Comparison of ENCODE assay signal across 8 mouse cellular contexts in genomic region chr9:56891517-56892011, GRCm38 (mm10). TPM values are rescaled to one million over a fixed set of nuclear protein-coding genes. Genes with fewer than 3 reads are reported as not detected.
DNase-seq lines count a peak whose midpoint lies in the region; ATAC-seq and TF ChIP-seq lines count a peak whose summit lies in the region.

No protein-coding gene starts in this region.

- TF ChIP-seq POLR2A in limb, embryonic 14.5 days (IDR thresholded peaks at IDR 0.05; ENCODE audit: borderline replicate concordance, extremely low read depth, insufficient read depth, insufficient read length), result no peak

- WGBS in heart, embryonic 10.5 days, result 32% methylated on average over 12 of the region's 12 CpGs
- 29% methylated on average over 12 of the region's 12 CpGs for WGBS in limb, embryonic 14.5 days
- 27% methylated on average over 12 of the region's 12 CpGs for WGBS in midbrain, embryonic 15.5 days
- WGBS in stomach, embryonic 15.5 days, result 32% methylated on average over 12 of the region's 12 CpGs

- peak overlapping the region; percentile 16; the same call in 1 of the 2 replicates for H3K4me3 ChIP-seq in heart, embryonic 10.5 days
- H3K4me3 ChIP-seq in limb, embryonic 14.5 days (replicated peaks; ENCODE audit: low read length), result no peak overlapping the region
- peak overlapping the region; percentile 17 for H3K4me3 ChIP-seq in midbrain, embryonic 15.5 days
- H3K4me3 ChIP-seq in stomach, embryonic 15.5 days (replicated peaks), result no peak overlapping the region

- no peak overlapping the region for H3K4me2 ChIP-seq in limb, embryonic 14.5 days (replicated peaks; ENCODE audit: low read depth, low read length, severe bottlenecking)
- H3K4me2 ChIP-seq in midbrain, embryonic 15.5 days, result peak overlapping the region; percentile 49
- H3K4me2 ChIP-seq in stomach, embryonic 15.5 days, result peak overlapping the region; percentile 29; the same call in 1 of the 2 replicates

- peaks cover 32% of the 10 kb centered on the region for H3K27me3 ChIP-seq in heart, embryonic 10.5 days (ENCODE audit: insufficient read depth, poor library complexity, severe bottlenecking)
- H3K27me3 ChIP-seq in limb, embryonic 14.5 days (ENCODE audit: control insufficient read depth, insufficient read depth, low read length), result no peaks in the 10 kb centered on the region
- peaks cover 9% of the 10 kb centered on the region for H3K27me3 ChIP-seq in midbrain, embryonic 15.5 days (replicated peaks)
- H3K27me3 ChIP-seq in stomach, embryonic 15.5 days (replicated peaks), result no peaks in the 10 kb centered on the region

- peak; percentile 88 for DNase-seq in 3T3-L1 (ENCODE audit: low read depth, low spot score)
- DNase-seq in adrenal gland, adult 2 months, result peak; percentile 80
- DNase-seq in embryo, embryonic 9.5 days (ENCODE audit: extremely low spot score), result peak; percentile 82
- peak; percentile 86 for DNase-seq in heart, embryonic 10.5 days (ENCODE audit: low spot score)
- peak; percentile 82 for DNase-seq in kidney, adult 9 months
- DNase-seq in limb, embryonic 14.5 days (ENCODE audit: low spot score), result peak; percentile 91

- no peak overlapping the region for H3K27ac ChIP-seq in heart, embryonic 10.5 days
- no peak overlapping the region for H3K27ac ChIP-seq in limb, embryonic 14.5 days (replicated peaks; ENCODE audit: low read depth, low read length)
- no peak overlapping the region for H3K27ac ChIP-seq in midbrain, embryonic 15.5 days
- no peak overlapping the region for H3K27ac ChIP-seq in stomach, embryonic 15.5 days

- peaks cover 67% of the 10 kb centered on the region for H3K36me3 ChIP-seq in heart, embryonic 10.5 days
- H3K36me3 ChIP-seq in limb, embryonic 14.5 days (ENCODE audit: control insufficient read depth, insufficient read depth, low read length), result peaks cover 72% of the 10 kb centered on the region
- H3K36me3 ChIP-seq in midbrain, embryonic 15.5 days (replicated peaks), result no peaks in the 10 kb centered on the region
- peaks cover 10% of the 10 kb centered on the region; the same call in 1 of the 2 replicates for H3K36me3 ChIP-seq in stomach, embryonic 15.5 days

- H3K9me3 ChIP-seq in heart, embryonic 10.5 days, result no peaks in the 10 kb centered on the region
- H3K9me3 ChIP-seq in limb, embryonic 14.5 days (ENCODE audit: control insufficient read depth, low read length), result no peaks in the 10 kb centered on the region
- H3K9me3 ChIP-seq in midbrain, embryonic 15.5 days, result no peaks in the 10 kb centered on the region
- H3K9me3 ChIP-seq in stomach, embryonic 15.5 days, result no peaks in the 10 kb centered on the region

- peak; percentile 77 for ATAC-seq in limb, embryonic 14.5 days (ENCODE audit: low FRiP score, low read depth)
- ATAC-seq in midbrain, embryonic 15.5 days (replicated peaks), result peak; percentile 64
- ATAC-seq in stomach, embryonic 15.5 days (ENCODE audit: insufficient read depth, low FRiP score, low read depth), result peak; percentile 48; the same call in 1 of the 2 replicates

- H3K9ac ChIP-seq in limb, embryonic 14.5 days (ENCODE audit: low read depth, low read length, severe bottlenecking), result no peak overlapping the region
- peak overlapping the region; percentile 35 for H3K9ac ChIP-seq in midbrain, embryonic 15.5 days
- no peak overlapping the region for H3K9ac ChIP-seq in stomach, embryonic 15.5 days

- peaks cover 43% of the 10 kb centered on the region for H3K4me1 ChIP-seq in heart, embryonic 10.5 days
- H3K4me1 ChIP-seq in limb, embryonic 14.5 days (ENCODE audit: control insufficient read depth, insufficient read depth, low read length), result peaks cover 2% of the 10 kb centered on the region; the same call in 1 of the 2 replicates
- H3K4me1 ChIP-seq in midbrain, embryonic 15.5 days, result peaks cover 13% of the 10 kb centered on the region
- H3K4me1 ChIP-seq in stomach, embryonic 15.5 days, result peaks cover 10% of the 10 kb centered on the region

RNA-seq across cellular contexts. Expression of gene Cspg4, which starts 26.7 kb away (rescaled TPM):
- total RNA-seq in adrenal gland, adult 2 months (2021), result 10 to 100 TPM in 1 of 2 experiments, 1 to 10 TPM in 1; 7.8 to 11.8 TPM
- polyA plus RNA-seq in adrenal gland, adult 2 months (2012; rRNA removed), result 17.9 and 19.0 TPM in 2 replicates
- 22.5 and 39.4 TPM in 2 replicates for polyA plus RNA-seq in heart, embryonic 10.5 days (2016; fragmentation: Nextera tagmentation; extraction: Ambion mirVana)
- 59.9 and 80.6 TPM in 2 replicates for polyA plus RNA-seq in limb, embryonic 14.5 days (2012; rRNA removed)
- polyA plus RNA-seq in limb, embryonic 14.5 days (2014; fragmentation: Nextera tagmentation; extraction: Ambion mirVana), result 47.1 and 49.2 TPM in 2 replicates
- polyA plus RNA-seq in midbrain, embryonic 15.5 days (2015; fragmentation: Nextera tagmentation; extraction: Ambion mirVana), result 7.6 and 8.2 TPM in 2 replicates
- 18.9 and 21.1 TPM in 2 replicates for polyA plus RNA-seq in stomach, embryonic 15.5 days (2015; fragmentation: Nextera tagmentation; extraction: Ambion mirVana)

RNA-seq across cellular contexts. Expression of gene Odf3l1, which starts 27.1 kb away (rescaled TPM):
- total RNA-seq in adrenal gland, adult 2 months (2021), result 1 to 10 TPM; 1.5 to 1.7 TPM
- polyA plus RNA-seq in adrenal gland, adult 2 months (2012; rRNA removed), result 7.4 and 7.6 TPM in 2 replicates
- polyA plus RNA-seq in heart, embryonic 10.5 days (2016; fragmentation: Nextera tagmentation; extraction: Ambion mirVana), result 0.64 and 1.4 TPM in 2 replicates
- 2.6 and 2.9 TPM in 2 replicates for polyA plus RNA-seq in limb, embryonic 14.5 days (2012; rRNA removed)
- polyA plus RNA-seq in limb, embryonic 14.5 days (2014; fragmentation: Nextera tagmentation; extraction: Ambion mirVana), result 1.7 and 1.8 TPM in 2 replicates
- polyA plus RNA-seq in midbrain, embryonic 15.5 days (2015; fragmentation: Nextera tagmentation; extraction: Ambion mirVana), result not detected in 2 replicates
- polyA plus RNA-seq in stomach, embryonic 15.5 days (2015; fragmentation: Nextera tagmentation; extraction: Ambion mirVana), result 1.4 and 2.3 TPM in 2 replicates

RNA-seq across cellular contexts. Expression of gene Snx33, which starts 36.6 kb away (rescaled TPM):
- total RNA-seq in adrenal gland, adult 2 months (2021), result 10 to 100 TPM; 18.4 to 33.8 TPM
- 13.0 and 15.0 TPM in 2 replicates for polyA plus RNA-seq in adrenal gland, adult 2 months (2012; rRNA removed)
- 8.0 and 8.1 TPM in 2 replicates for polyA plus RNA-seq in heart, embryonic 10.5 days (2016; fragmentation: Nextera tagmentation; extraction: Ambion mirVana)
- polyA plus RNA-seq in limb, embryonic 14.5 days (2012; rRNA removed), result 11.4 and 12.8 TPM in 2 replicates
- 8.1 and 11.2 TPM in 2 replicates for polyA plus RNA-seq in limb, embryonic 14.5 days (2014; fragmentation: Nextera tagmentation; extraction: Ambion mirVana)
- 3.0 TPM in 2 replicates for polyA plus RNA-seq in midbrain, embryonic 15.5 days (2015; fragmentation: Nextera tagmentation; extraction: Ambion mirVana)
- 9.3 and 10.7 TPM in 2 replicates for polyA plus RNA-seq in stomach, embryonic 15.5 days (2015; fragmentation: Nextera tagmentation; extraction: Ambion mirVana)

RNA-seq across cellular contexts. Expression of gene Imp3, which starts 45.7 kb away (rescaled TPM):
- 100 to 1,000 TPM in 1 of 2 experiments, 10 to 100 TPM in 1; 68.3 to 104 TPM for total RNA-seq in adrenal gland, adult 2 months (2021)
- polyA plus RNA-seq in adrenal gland, adult 2 months (2012; rRNA removed), result 445 and 458 TPM in 2 replicates
- polyA plus RNA-seq in heart, embryonic 10.5 days (2016; fragmentation: Nextera tagmentation; extraction: Ambion mirVana), result 54.8 and 65.1 TPM in 2 replicates
- 165 and 193 TPM in 2 replicates for polyA plus RNA-seq in limb, embryonic 14.5 days (2012; rRNA removed)
- polyA plus RNA-seq in limb, embryonic 14.5 days (2014; fragmentation: Nextera tagmentation; extraction: Ambion mirVana), result 88.8 and 95.2 TPM in 2 replicates
- 62.8 and 64.4 TPM in 2 replicates for polyA plus RNA-seq in midbrain, embryonic 15.5 days (2015; fragmentation: Nextera tagmentation; extraction: Ambion mirVana)
- polyA plus RNA-seq in stomach, embryonic 15.5 days (2015; fragmentation: Nextera tagmentation; extraction: Ambion mirVana), result 79.3 and 86.5 TPM in 2 replicates

RNA-seq across cellular contexts. Expression of gene Snupn, which starts 59.1 kb away (rescaled TPM):
- 10 to 100 TPM; 12.0 to 14.3 TPM for total RNA-seq in adrenal gland, adult 2 months (2021)
- polyA plus RNA-seq in adrenal gland, adult 2 months (2012; rRNA removed), result 4.0 and 5.8 TPM in 2 replicates
- polyA plus RNA-seq in heart, embryonic 10.5 days (2016; fragmentation: Nextera tagmentation; extraction: Ambion mirVana), result 24.4 and 27.4 TPM in 2 replicates
- polyA plus RNA-seq in limb, embryonic 14.5 days (2012; rRNA removed), result 14.5 and 15.9 TPM in 2 replicates
- polyA plus RNA-seq in limb, embryonic 14.5 days (2014; fragmentation: Nextera tagmentation; extraction: Ambion mirVana), result 24.2 and 27.0 TPM in 2 replicates
- polyA plus RNA-seq in midbrain, embryonic 15.5 days (2015; fragmentation: Nextera tagmentation; extraction: Ambion mirVana), result 29.8 and 33.0 TPM in 2 replicates
- polyA plus RNA-seq in stomach, embryonic 15.5 days (2015; fragmentation: Nextera tagmentation; extraction: Ambion mirVana), result 18.5 and 19.0 TPM in 2 replicates

Comparison
In these comparisons a context has a peak if more than half of its experiments do, and no peak if none do; other contexts are left out.
1. H3K4me3 ChIP-seq: peak in heart, embryonic 10.5 days (single experiment) and midbrain, embryonic 15.5 days (single experiment); none in limb, embryonic 14.5 days (single experiment) and stomach, embryonic 15.5 days (single experiment).
2. Peak in every context shown above with its lines, with median percentiles within 50 percentile points of each other: DNase-seq and ATAC-seq.